Mouse (Mus musculus) mesoderm, embryonic 11.5 days (tissue): ENCODE data around the gene Rnf150.

Experiments used
- DNase-seq: peaks from one replicate; pipeline ENCODE4 v3.0.0-alpha.2; 2012; ENCODE audit warnings: low read depth, low spot score

Rnf150 gene

GRCm38 (mm10) chr8:83011758-83012157 is 148.6 kb downstream of the Rnf150 start:
- no peak for DNase-seq

- no peak for DNase-seq
Observed at GRCm38 (mm10) chr8:83028211-83028610, 165.1 kb downstream of the Rnf150 start.

- no peak for DNase-seq
Observed at GRCm38 (mm10) chr8:83032800-83033199, 169.6 kb downstream of the Rnf150 start.

GRCm38 (mm10) chr8:83035141-83035540 is 172.0 kb downstream of the Rnf150 start:
- no peak for DNase-seq

- DNase-seq = no peak
Observed at GRCm38 (mm10) chr8:83036521-83037166, 173.5 kb downstream of the Rnf150 start.

GRCm38 (mm10) chr8:83037321-83037720 is 174.2 kb downstream of the Rnf150 start:
- DNase-seq = no peak

- DNase-seq = no peak
Observed at GRCm38 (mm10) chr8:83038575-83038974, 175.4 kb downstream of the Rnf150 start.

- no peak for DNase-seq
Observed at GRCm38 (mm10) chr8:83041440-83041839, 178.3 kb downstream of the Rnf150 start.

GRCm38 (mm10) chr8:83046912-83047311 is 183.8 kb downstream of the Rnf150 start:
- no peak for DNase-seq

- DNase-seq = no peak
Observed at GRCm38 (mm10) chr8:83048527-83048926, 185.4 kb downstream of the Rnf150 start.

- DNase-seq = peak; percentile 68
Observed at GRCm38 (mm10) chr8:83049171-83049601, 186.0 kb downstream of the Rnf150 start.

GRCm38 (mm10) chr8:83049616-83050015 is 186.5 kb downstream of the Rnf150 start:
- no peak for DNase-seq

- no peak for DNase-seq
Observed at GRCm38 (mm10) chr8:83052896-83053295, 189.7 kb downstream of the Rnf150 start.

GRCm38 (mm10) chr8:83054801-83055200 is 191.6 kb downstream of the Rnf150 start:
- DNase-seq = no peak

GRCm38 (mm10) chr8:83058951-83059350 is 195.8 kb downstream of the Rnf150 start:
- DNase-seq = no peak

- no peak for DNase-seq
Observed at GRCm38 (mm10) chr8:83060076-83060475, 196.9 kb downstream of the Rnf150 start.

GRCm38 (mm10) chr8:83061257-83061656 is 198.1 kb downstream of the Rnf150 start:
- DNase-seq = no peak

GRCm38 (mm10) chr8:83061873-83062272 is 198.7 kb downstream of the Rnf150 start:
- DNase-seq = no peak

- DNase-seq = no peak
Observed at GRCm38 (mm10) chr8:83062276-83062675, 199.1 kb downstream of the Rnf150 start.

- no peak for DNase-seq
Observed at GRCm38 (mm10) chr8:83064096-83064495, 200.9 kb downstream of the Rnf150 start.

- no peak for DNase-seq
Observed at GRCm38 (mm10) chr8:83066076-83066475, 202.9 kb downstream of the Rnf150 start.

GRCm38 (mm10) chr8:83066846-83067245 is 203.7 kb downstream of the Rnf150 start:
- no peak for DNase-seq

GRCm38 (mm10) chr8:83067906-83068305 is 204.8 kb downstream of the Rnf150 start:
- DNase-seq = no peak

- no peak for DNase-seq
Observed at GRCm38 (mm10) chr8:83074248-83074647, 211.1 kb downstream of the Rnf150 start.
